Mouse (Mus musculus): ENCODE measurements at regions not wholly inside any gene's neighbourhood (a gene's known extent, or its start where the extent isn't known, plus 50 kb on each side); places are given as distances from the start of the nearest gene placed in this dataset.

DNA sequence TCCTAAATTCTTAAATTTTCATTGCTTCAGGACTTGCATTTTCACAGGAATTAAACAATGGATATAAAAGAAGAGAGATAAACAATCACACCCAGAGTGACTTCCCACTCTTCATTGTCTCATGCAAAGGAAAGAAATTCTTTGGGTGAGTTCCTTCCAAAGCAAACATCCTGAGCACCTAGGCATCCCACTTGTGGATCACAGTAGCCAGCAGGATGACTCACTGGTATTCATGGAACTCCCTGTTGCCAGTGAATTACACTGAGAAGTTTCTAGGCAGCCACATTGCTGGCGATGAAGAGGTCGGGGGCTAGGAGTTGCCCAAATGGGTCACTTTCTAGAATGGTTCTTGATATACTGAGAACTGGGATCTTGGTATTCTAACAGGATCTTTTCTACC, 609.2 kb upstream of the A1bg start:
- no peak for TF ChIP-seq POLR2A (IDR thresholded peaks at IDR 0.05; ENCODE audit: borderline replicate concordance, extremely low read depth, insufficient read depth, insufficient read length, poor library complexity, severe bottlenecking)
- no peak for TF ChIP-seq CTCF (IDR thresholded peaks at IDR 0.05; ENCODE audit: borderline replicate concordance, extremely low read depth, insufficient read depth, insufficient read length)

Measured in brain, embryonic 14.5 days (tissue).